Mouse (Mus musculus) forebrain, embryonic 12.5 days (tissue): ENCODE data around the gene Myf6. TPM values are rescaled to one million over a fixed set of nuclear protein-coding genes. Genes with fewer than 3 reads are reported as not detected.

Source experiments
- ATAC-seq: fragments of 200-750 bp; cut with Nextera tagmentation; 2 replicates; pipeline ENCODE4 v1.8.0; 2017; ENCODE audit warnings: moderate TSS enrichment; ENCODE audit not compliant: low FRiP score
- H3K27ac ChIP-seq: fragments of 300-500 bp; sonication (generic); 2 replicates; pipeline ENCODE4 v1.5.1; 2016; ENCODE audit warnings: mild to moderate bottlenecking
- H3K27me3 ChIP-seq: fragments of 300-500 bp; sonication (generic); 2 replicates; pipeline ENCODE4 v1.6.1; 2016; ENCODE audit warnings: mild to moderate bottlenecking
- H3K36me3 ChIP-seq: fragments of 300-500 bp; sonication (generic); replicated peaks from 2 replicates; pipeline ENCODE4 v1.6.1; 2016; ENCODE audit warnings: mild to moderate bottlenecking
- H3K4me1 ChIP-seq: fragments of 300-500 bp; sonication (generic); 2 replicates; pipeline ENCODE4 v1.6.1; 2016
- H3K4me2 ChIP-seq: fragments of 300-500 bp; sonication (generic); 2 replicates; pipeline ENCODE4 v1.6.1; 2016; ENCODE audit warnings: mild to moderate bottlenecking, moderate library complexity
- H3K4me3 ChIP-seq: fragments of 300-500 bp; sonication (generic); replicated peaks from 2 replicates; pipeline ENCODE4 v1.5.1; 2016; ENCODE audit warnings: mild to moderate bottlenecking
- H3K9ac ChIP-seq: fragments of 300-500 bp; sonication (generic); 2 replicates; pipeline ENCODE4 v1.6.1; 2016; ENCODE audit warnings: mild to moderate bottlenecking
- H3K9me3 ChIP-seq: fragments of 300-500 bp; sonication (generic); 2 replicates; pipeline ENCODE4 v1.6.1; 2016
- WGBS: fragments of 180-500 bp; shearing (Covaris S2); methylation state at CpG from one replicate; pipeline ENCODE4 v1.1.7; 2016; 5-methylcytosine and 5-hydroxymethylcytosine counted together
- microRNA-seq: library from miRNA; unstranded; fragments of <30 nt; microRNA quantifications from one replicate; pipeline ENCODE4, GENCODE M21; 2017
- polyA plus RNA-seq: library from polyadenylated mRNA; unstranded; fragments of >200 nt; fragmentation: Nextera tagmentation; extraction: Ambion mirVana; gene quantifications from 2 replicates; pipeline ENCODE4 v1.2.1, GENCODE M21; 2016

Gene Myf6
- polyA plus RNA-seq, 1 experiment from 2014 or later: 0.15 TPM

DNA sequence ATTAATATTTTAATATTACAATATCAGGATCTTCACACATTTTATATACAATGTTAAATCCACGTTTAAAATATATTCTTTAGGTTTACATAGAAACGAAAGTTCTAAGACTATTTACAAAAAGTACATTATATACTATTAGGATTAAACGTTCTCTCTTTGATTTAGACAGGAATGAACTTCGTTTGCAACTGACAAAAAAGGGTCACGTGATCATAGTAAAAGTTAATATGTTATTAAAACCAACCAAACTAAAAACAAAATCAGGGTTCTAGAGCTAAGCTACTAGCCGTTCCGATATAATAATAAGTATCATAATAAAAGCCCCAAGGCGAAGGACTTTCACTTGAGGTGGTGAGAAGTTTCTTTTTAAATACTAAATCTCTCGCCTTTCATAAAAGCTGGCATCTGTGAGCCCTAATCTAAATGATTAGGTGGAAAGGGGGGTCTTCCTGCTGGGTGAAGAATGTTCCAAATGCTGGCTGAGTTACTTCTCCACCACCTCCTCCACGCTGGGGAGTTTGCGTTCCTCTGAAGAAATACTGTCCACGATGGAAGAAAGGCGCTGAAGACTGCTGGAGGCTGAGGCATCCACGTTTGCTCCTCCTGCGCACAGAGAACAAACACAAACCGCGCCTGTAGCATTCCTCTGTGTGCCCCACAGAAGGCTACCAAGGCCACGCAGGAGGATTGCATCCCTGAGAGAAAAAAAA, 1.5 kb downstream of the Myf6 start:
- ATAC-seq: peak; percentile 53; the same call in 1 of the 2 replicates
- 35% methylated on average over 18 of the region's 18 CpGs for WGBS
- H3K36me3 ChIP-seq: no peaks in the 10 kb centered on the region
- H3K4me1 ChIP-seq: peaks cover 22% of the 10 kb centered on the region
- no peak overlapping the region for H3K9ac ChIP-seq
- no peaks in the 10 kb centered on the region for H3K9me3 ChIP-seq
- H3K27me3 ChIP-seq: peaks cover 7% of the 10 kb centered on the region; the same call in 1 of the 2 replicates
- peak overlapping the region; percentile 22 for H3K4me3 ChIP-seq
- H3K4me2 ChIP-seq: peak overlapping the region; percentile 48
- H3K27ac ChIP-seq: no peak overlapping the region

DNA sequence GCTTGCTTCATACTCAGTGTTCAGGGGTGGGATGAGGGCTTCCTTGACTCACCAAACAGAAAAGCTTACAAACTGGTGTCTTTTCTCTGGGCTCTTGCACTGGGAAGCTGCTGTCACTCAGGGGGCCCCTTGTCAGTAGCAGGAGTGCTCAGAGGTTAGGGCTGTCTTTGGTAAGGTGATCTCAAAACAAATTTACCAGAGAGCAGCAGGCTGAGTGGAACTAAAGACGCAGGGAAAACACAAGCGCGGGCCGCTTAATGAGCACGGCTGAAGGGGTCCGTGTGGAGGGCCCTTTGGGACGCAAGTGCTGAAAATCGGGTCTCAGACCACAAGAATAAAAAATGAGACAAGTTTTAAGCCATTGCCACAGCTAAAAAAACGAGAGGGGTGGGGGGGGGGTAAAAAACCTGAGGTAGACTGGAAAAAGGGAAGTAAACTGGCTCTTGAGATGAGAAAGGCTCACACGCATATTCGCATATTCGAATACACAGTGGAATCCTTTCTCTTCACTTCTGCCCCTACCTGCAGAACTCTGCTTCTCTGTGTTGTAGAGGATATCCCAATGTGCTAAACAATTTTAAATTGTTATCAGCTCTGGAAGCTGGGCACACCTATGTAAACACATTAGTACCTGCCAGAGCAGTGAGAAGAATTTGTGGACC, 5.8 kb downstream of the Myf6 start:
- 0 out of 2 replicates have a peak, but pooled peaks cover 2% of the 10 kb centered on the region for H3K27me3 ChIP-seq
- no peak for ATAC-seq
- no peak overlapping the region for H3K27ac ChIP-seq
- no peaks in the 10 kb centered on the region for H3K9me3 ChIP-seq
- peak overlapping the region; percentile 10; the same call in 1 of the 2 replicates for H3K4me2 ChIP-seq
- H3K4me1 ChIP-seq: peaks cover 15% of the 10 kb centered on the region
- H3K4me3 ChIP-seq: no peak overlapping the region
- H3K36me3 ChIP-seq: no peaks in the 10 kb centered on the region
- no peak overlapping the region for H3K9ac ChIP-seq
- WGBS: 23% methylated on average over 12 of the region's 12 CpGs

DNA sequence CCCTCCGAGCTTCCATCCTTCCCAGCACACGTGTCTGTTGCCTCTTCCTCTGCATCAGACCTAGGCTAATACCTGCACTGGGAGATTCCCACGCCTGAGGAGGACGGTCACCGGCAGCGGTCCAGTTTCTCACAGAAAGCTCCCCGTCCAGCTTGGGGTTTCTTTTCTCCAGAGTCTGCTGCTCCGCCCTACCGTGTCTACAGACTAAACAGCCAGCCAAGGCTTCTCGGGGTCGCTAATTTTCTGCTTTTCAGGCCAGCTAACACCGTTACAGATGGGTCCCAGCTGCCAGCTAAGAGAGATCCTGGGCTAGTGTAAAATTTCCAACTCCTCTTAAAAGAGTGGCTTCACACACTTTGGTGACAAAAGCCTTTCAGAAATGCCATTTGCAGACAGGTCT, 7.8 kb downstream of the Myf6 start:
- no peaks in the 10 kb centered on the region for H3K9me3 ChIP-seq
- H3K27me3 ChIP-seq: no peaks in the 10 kb centered on the region
- ATAC-seq: no peak
- H3K9ac ChIP-seq: no peak overlapping the region
- H3K4me2 ChIP-seq: no peak overlapping the region
- 77% methylated on average over 12 of the region's 12 CpGs for WGBS
- no peak overlapping the region for H3K4me3 ChIP-seq
- no peak overlapping the region for H3K27ac ChIP-seq
- peaks cover 8% of the 10 kb centered on the region; the same call in 1 of the 2 replicates for H3K4me1 ChIP-seq
- no peaks in the 10 kb centered on the region for H3K36me3 ChIP-seq

DNA sequence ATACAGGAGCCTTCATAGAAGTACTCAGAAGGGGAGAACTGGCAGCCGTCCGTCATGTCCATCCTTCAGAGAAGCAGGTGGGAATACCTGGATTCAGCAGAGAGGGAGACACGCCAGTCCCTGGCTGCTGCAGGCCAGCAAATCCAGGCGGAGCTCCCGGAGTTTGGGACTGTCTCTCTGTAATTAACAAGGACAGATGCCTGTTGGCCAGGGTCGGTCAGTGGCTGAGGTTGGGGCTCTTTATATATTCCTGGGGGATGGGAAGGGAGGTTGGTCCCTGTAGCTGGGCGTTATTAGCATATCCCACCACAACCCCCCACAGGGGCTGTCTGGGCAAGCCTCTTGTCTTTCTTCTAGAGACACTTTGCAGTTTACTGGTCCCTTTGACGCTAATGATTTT, 8.7 kb downstream of the Myf6 start, which contains the start of gene Myf5:
Myf5 (minus strand) TSS at position 265 of the 400 bp plus-strand sequence.
- 76% methylated on average over 8 of the region's 8 CpGs for WGBS
- no peak for ATAC-seq
- Histone ChIP-seq H3K4me1 (peaks cover 8% of the 10 kb centered on the region; the same call in 1 of the 2 replicates), H3K4me2 (no peak within 1 kb of the TSS), H3K9ac (no peak within 1 kb of the TSS), H3K36me3 (no peaks in the 10 kb centered on the region), H3K4me3 (no peak within 1 kb of the TSS), H3K27ac (no peak within 1 kb of the TSS), H3K27me3 (no peaks in the 10 kb centered on the region), H3K9me3 (no peaks in the 10 kb centered on the region)

DNA sequence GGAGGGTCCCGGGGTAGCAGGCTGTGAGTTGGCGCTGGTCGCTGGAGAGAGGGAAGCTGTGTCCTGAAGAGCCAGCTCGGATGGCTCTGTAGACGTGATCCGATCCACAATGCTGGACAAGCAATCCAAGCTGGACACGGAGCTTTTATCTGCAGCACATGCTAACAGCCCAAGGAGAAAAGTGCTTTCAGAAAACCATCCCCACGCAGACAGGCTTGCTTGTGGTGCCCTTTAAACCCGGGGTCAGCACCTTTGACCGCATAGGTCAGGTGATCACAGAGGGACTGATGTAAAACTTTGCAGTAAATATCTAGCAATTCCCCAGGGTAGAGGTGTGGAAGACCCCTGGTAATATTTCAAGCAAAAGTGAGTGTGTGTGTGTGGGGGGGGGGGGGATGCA, 10.5 kb downstream of the Myf6 start:
- no peaks in the 10 kb centered on the region for H3K36me3 ChIP-seq
- no peaks in the 10 kb centered on the region for H3K9me3 ChIP-seq
- no peak overlapping the region for H3K27ac ChIP-seq
- WGBS: 72% methylated on average over 10 of the region's 10 CpGs
- no peaks in the 10 kb centered on the region for H3K27me3 ChIP-seq
- H3K4me3 ChIP-seq: no peak overlapping the region
- peaks cover 7% of the 10 kb centered on the region; the same call in 1 of the 2 replicates for H3K4me1 ChIP-seq
- no peak for ATAC-seq
- no peak overlapping the region for H3K4me2 ChIP-seq
- no peak overlapping the region for H3K9ac ChIP-seq

DNA sequence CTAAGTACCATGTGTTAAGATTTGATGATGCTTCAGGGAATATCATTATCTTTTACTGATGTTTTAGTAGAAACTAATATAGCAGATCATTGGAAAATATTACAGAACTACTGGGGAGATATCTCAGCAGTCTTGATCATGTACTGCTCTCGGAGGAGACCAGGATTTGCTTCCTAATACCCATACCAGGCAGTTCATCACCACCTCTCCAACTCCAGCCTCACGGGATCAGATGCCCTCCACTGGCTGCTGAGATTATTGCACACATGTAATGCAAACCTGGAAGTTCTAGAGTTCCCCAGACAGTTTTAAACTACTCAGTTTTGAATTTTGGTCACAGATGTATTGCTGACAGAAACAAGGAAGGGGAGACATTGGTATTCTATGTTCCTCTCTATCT, 21.0 kb downstream of the Myf6 start:
- no peak overlapping the region for H3K4me3 ChIP-seq
- 43% methylated on average over 2 of the region's 2 CpGs for WGBS
- no peak overlapping the region for H3K27ac ChIP-seq
- H3K9me3 ChIP-seq: no peaks in the 10 kb centered on the region
- no peak for ATAC-seq
- H3K9ac ChIP-seq: no peak overlapping the region
- no peak overlapping the region for H3K4me2 ChIP-seq
- H3K27me3 ChIP-seq: no peaks in the 10 kb centered on the region
- no peaks in the 10 kb centered on the region for H3K36me3 ChIP-seq
- no peaks in the 10 kb centered on the region for H3K4me1 ChIP-seq

DNA sequence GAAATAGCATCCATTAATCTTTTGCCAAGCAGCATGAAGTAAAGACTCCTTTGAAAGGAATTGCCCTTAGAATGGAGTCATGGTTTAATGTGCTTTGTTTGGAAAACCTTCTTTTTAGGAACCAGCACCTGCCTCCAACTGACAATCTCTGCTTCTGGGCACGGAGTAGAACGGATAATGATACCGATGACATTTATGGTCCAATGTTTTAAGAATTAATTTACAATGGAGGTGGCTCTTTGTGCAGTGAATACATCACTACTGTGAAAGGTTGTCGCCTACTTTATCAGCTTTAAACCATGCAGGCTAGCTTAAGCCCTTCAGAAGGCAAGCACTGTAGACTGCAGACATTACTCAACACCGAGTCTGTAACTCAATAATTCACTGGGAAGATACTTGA, 22.8 kb downstream of the Myf6 start:
- no peak overlapping the region for H3K4me3 ChIP-seq
- no peak for ATAC-seq
- 80% methylated on average over 5 of the region's 5 CpGs for WGBS
- H3K9ac ChIP-seq: no peak overlapping the region
- H3K27me3 ChIP-seq: no peaks in the 10 kb centered on the region
- no peaks in the 10 kb centered on the region for H3K36me3 ChIP-seq
- H3K9me3 ChIP-seq: no peaks in the 10 kb centered on the region
- no peak overlapping the region for H3K4me2 ChIP-seq
- no peaks in the 10 kb centered on the region for H3K4me1 ChIP-seq
- H3K27ac ChIP-seq: no peak overlapping the region

DNA sequence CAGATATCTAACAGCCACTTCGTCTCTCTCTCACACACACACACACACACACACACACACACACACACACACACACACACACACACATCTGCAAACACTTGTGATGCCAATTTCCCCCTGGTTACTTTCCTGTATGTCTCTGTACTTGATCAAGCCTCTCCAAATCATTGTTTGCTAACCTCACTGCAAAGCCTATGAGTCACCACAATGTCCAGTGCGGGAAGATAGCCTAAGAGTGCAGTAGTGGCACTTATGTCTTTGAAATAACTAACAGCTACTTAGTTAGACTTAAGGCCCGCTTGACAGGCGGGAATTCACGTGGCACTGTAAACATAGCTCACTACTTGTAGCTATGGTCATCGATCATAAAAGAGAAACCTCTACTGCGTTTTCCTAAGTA, 26.7 kb downstream of the Myf6 start:
- no peak for ATAC-seq

DNA sequence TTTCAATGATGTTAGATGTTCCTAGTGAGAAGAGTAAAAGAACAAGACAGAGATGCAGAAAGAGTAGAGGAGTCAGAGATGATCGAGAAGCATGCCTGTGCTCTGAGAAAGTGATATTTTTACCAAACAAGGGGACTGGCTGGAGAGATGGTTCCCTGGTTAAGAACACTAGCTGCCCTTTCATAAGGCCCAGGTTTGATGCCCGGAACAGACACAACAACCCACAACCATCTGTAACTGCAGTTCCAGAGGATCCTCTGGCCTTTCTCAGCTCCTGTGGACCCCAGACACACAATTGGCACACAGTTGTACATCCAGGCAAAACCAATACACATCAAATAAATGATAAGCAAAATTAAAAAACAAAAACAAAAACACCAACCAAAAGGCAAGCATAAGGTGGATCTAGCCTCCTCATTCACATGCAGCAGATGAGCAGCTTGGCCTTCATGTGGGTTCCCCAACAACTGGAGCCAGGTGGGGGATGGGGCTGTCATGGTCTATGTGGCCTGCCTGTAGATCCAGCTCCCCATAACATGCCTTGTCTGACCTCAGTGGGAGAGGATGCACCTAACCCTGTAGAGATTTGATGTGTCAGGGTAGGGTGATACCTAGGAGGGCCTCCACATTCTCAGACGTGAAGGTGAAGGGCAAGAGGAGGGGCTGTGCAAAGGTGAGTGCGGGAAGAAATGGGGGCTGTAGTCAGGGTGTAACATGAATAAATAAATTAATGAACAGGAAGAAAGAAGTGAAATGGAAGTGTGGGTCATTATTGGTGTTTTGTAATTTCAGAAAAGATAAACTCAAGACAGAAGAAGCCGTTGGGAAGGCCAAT, 44.8 kb downstream of the Myf6 start:
- Histone ChIP-seq H3K4me1 (no peaks in the 10 kb centered on the region), H3K9ac (no peak overlapping the region), H3K27ac (no peak overlapping the region), H3K4me2 (no peak overlapping the region), H3K36me3 (no peaks in the 10 kb centered on the region), H3K4me3 (no peak overlapping the region), H3K9me3 (no peaks in the 10 kb centered on the region), H3K27me3 (no peaks in the 10 kb centered on the region)
- WGBS: 92% methylated on average over 5 of the region's 5 CpGs
- no peak for ATAC-seq

More for the DNA sequence above, 26.7 kb downstream of the Myf6 start:
- Histone ChIP-seq H3K4me1 (no peaks in the 10 kb centered on the region), H3K4me3 (no peak overlapping the region), H3K27me3 (no peaks in the 10 kb centered on the region), H3K9me3 (no peaks in the 10 kb centered on the region), H3K4me2 (no peak overlapping the region), H3K9ac (no peak overlapping the region), H3K36me3 (no peaks in the 10 kb centered on the region), H3K27ac (no peak overlapping the region)
- WGBS: 89% methylated on average over 7 of the region's 7 CpGs

Small RNA genes within 50 kb of the gene (microRNA-seq; reads per million reads assigned to microRNA genes)
- gene Gm44403: not detected

Other genes starting within 250 kb of the Myf6 start
- gene Lin7a, start 223.1 kb downstream of the Myf6 start, polyA plus RNA-seq: 7.1 and 7.5 TPM in 2 replicates
- gene Myf5, start 8.6 kb downstream of the Myf6 start, polyA plus RNA-seq: 0.09 TPM in 1 of 2 replicates, not detected in the other
- gene Ptprq, start 225.3 kb upstream of the Myf6 start, polyA plus RNA-seq: 0.06 TPM in 1 of 2 replicates, not detected in the other